Mouse (Mus musculus): ENCODE measurements at regions not wholly inside any gene's neighbourhood (a gene's known extent, or its start where the extent isn't known, plus 50 kb on each side); places are given as distances from the start of the nearest gene placed in this dataset.

- Histone ChIP-seq H3K9ac (replicated peaks; ENCODE audit: low read depth, low read length) (no peak overlapping the region), H3K4me2 (ENCODE audit: low read depth, low read length) (peak overlapping the region; percentile 39), H3K9me3 (replicated peaks; ENCODE audit: control insufficient read depth, low read length) (no peaks in the 10 kb centered on the region), H3K4me1 (ENCODE audit: control insufficient read depth, insufficient read depth) (peaks cover 7% of the 10 kb centered on the region), H3K36me3 (replicated peaks; ENCODE audit: control insufficient read depth, insufficient read depth, low read length) (no peaks in the 10 kb centered on the region), H3K27me3 (ENCODE audit: control insufficient read depth, insufficient read depth, low read length) (no peaks in the 10 kb centered on the region), H3K27ac (ENCODE audit: low read depth) (no peak overlapping the region), H3K4me3 (ENCODE audit: low read depth, low read length) (no peak overlapping the region)
- TF ChIP-seq EP300 (IDR thresholded peaks at IDR 0.05; ENCODE audit: low read depth) (no peak), CTCF (IDR thresholded peaks at IDR 0.05; ENCODE audit: low read depth) (no peak)
- WGBS: 25% methylated on average over 14 of the region's 14 CpGs
- peak; percentile 56 for ATAC-seq (ENCODE audit: insufficient read depth, low read depth)
- peak; percentile 16 for DNase-seq (ENCODE audit: low spot score)
Measured at GRCm38 (mm10) chr11:43344767-43345561, 81.1 kb downstream of the Pttg1 start.

DNA sequence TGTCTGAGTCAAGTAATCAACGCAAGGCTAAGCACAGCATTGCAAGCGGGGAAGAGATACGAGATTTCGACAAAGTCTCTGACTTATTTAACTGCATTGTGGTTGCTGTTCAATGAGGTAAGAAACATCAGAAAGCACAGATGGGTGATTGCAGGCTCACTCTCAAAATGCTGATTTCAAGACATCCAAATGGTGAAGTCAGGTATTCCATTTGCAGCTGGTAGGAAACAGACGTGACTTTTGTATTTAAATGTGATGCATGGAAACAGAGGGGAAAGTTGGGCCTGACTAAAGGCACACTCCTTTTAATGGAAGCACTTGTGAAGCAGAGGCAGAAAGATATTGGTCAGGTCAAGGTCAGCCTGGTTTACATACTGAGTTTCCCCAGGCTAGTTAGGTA is 82.5 kb downstream of the Pttg1 start:
- no peak for DNase-seq (ENCODE audit: low spot score)
- Histone ChIP-seq H3K4me3 (ENCODE audit: low read depth, low read length) (no peak overlapping the region), H3K4me2 (ENCODE audit: low read depth, low read length) (no peak overlapping the region), H3K9me3 (replicated peaks; ENCODE audit: control insufficient read depth, low read length) (no peaks in the 10 kb centered on the region), H3K27ac (ENCODE audit: low read depth) (no peak overlapping the region), H3K27me3 (ENCODE audit: control insufficient read depth, insufficient read depth, low read length) (no peaks in the 10 kb centered on the region), H3K4me1 (ENCODE audit: control insufficient read depth, insufficient read depth) (peaks cover 7% of the 10 kb centered on the region), H3K9ac (replicated peaks; ENCODE audit: low read depth, low read length) (no peak overlapping the region), H3K36me3 (replicated peaks; ENCODE audit: control insufficient read depth, insufficient read depth, low read length) (no peaks in the 10 kb centered on the region)
- ATAC-seq (ENCODE audit: insufficient read depth, low read depth): no peak
- TF ChIP-seq CTCF (IDR thresholded peaks at IDR 0.05; ENCODE audit: low read depth) (no peak), EP300 (IDR thresholded peaks at IDR 0.05; ENCODE audit: low read depth) (no peak)
- 79% methylated on average over 5 of the region's 5 CpGs for WGBS

- DNase-seq (ENCODE audit: low spot score) (no peak), ATAC-seq (ENCODE audit: insufficient read depth, low read depth) (no peak)
- no peak overlapping the region for H3K27ac ChIP-seq (ENCODE audit: low read depth)
- H3K36me3 ChIP-seq (replicated peaks; ENCODE audit: control insufficient read depth, insufficient read depth, low read length): no peaks in the 10 kb centered on the region
- no peaks in the 10 kb centered on the region for H3K9me3 ChIP-seq (replicated peaks; ENCODE audit: control insufficient read depth, low read length)
- H3K4me1 ChIP-seq (ENCODE audit: control insufficient read depth, insufficient read depth): no peaks in the 10 kb centered on the region
- 81% methylated on average over 2 of the region's 2 CpGs for WGBS
- H3K27me3 ChIP-seq (ENCODE audit: control insufficient read depth, insufficient read depth, low read length): no peaks in the 10 kb centered on the region
- H3K4me2 ChIP-seq (ENCODE audit: low read depth, low read length): no peak overlapping the region
- no peak overlapping the region for H3K9ac ChIP-seq (replicated peaks; ENCODE audit: low read depth, low read length)
- TF ChIP-seq EP300 (IDR thresholded peaks at IDR 0.05; ENCODE audit: low read depth) (no peak), CTCF (IDR thresholded peaks at IDR 0.05; ENCODE audit: low read depth) (no peak)
- no peak overlapping the region for H3K4me3 ChIP-seq (ENCODE audit: low read depth, low read length)
Measured at GRCm38 (mm10) chr11:43338377-43338993, 87.6 kb downstream of the Pttg1 start.

- no peaks in the 10 kb centered on the region for H3K4me1 ChIP-seq (ENCODE audit: control insufficient read depth, insufficient read depth)
- no peak overlapping the region for H3K4me3 ChIP-seq (ENCODE audit: low read depth, low read length)
- DNase-seq (ENCODE audit: low spot score) (no peak), ATAC-seq (ENCODE audit: insufficient read depth, low read depth) (no peak)
- TF ChIP-seq EP300 (IDR thresholded peaks at IDR 0.05; ENCODE audit: low read depth) (no peak), CTCF (IDR thresholded peaks at IDR 0.05; ENCODE audit: low read depth) (no peak)
- H3K4me2 ChIP-seq (ENCODE audit: low read depth, low read length): no peak overlapping the region
- 64% methylated on average over 7 of the region's 7 CpGs for WGBS
- H3K27ac ChIP-seq (ENCODE audit: low read depth): no peak overlapping the region
- no peaks in the 10 kb centered on the region for H3K27me3 ChIP-seq (ENCODE audit: control insufficient read depth, insufficient read depth, low read length)
- no peak overlapping the region for H3K9ac ChIP-seq (replicated peaks; ENCODE audit: low read depth, low read length)
- H3K9me3 ChIP-seq (replicated peaks; ENCODE audit: control insufficient read depth, low read length): no peaks in the 10 kb centered on the region
- H3K36me3 ChIP-seq (replicated peaks; ENCODE audit: control insufficient read depth, insufficient read depth, low read length): no peaks in the 10 kb centered on the region
Measured at GRCm38 (mm10) chr11:43335668-43336265, 90.3 kb downstream of the Pttg1 start.

GRCm38 (mm10) chr11:43333547-43333946 is 92.5 kb downstream of the Pttg1 start:
- Histone ChIP-seq H3K27me3 (ENCODE audit: control insufficient read depth, insufficient read depth, low read length) (no peaks in the 10 kb centered on the region), H3K9ac (replicated peaks; ENCODE audit: low read depth, low read length) (no peak overlapping the region), H3K27ac (ENCODE audit: low read depth) (no peak overlapping the region), H3K4me3 (ENCODE audit: low read depth, low read length) (no peak overlapping the region), H3K9me3 (replicated peaks; ENCODE audit: control insufficient read depth, low read length) (no peaks in the 10 kb centered on the region), H3K36me3 (replicated peaks; ENCODE audit: control insufficient read depth, insufficient read depth, low read length) (no peaks in the 10 kb centered on the region), H3K4me2 (ENCODE audit: low read depth, low read length) (no peak overlapping the region), H3K4me1 (ENCODE audit: control insufficient read depth, insufficient read depth) (no peaks in the 10 kb centered on the region)
- ATAC-seq (ENCODE audit: insufficient read depth, low read depth) (no peak), DNase-seq (ENCODE audit: low spot score) (no peak)
- WGBS: 70% methylated on average over 4 of the region's 4 CpGs
- TF ChIP-seq EP300 (IDR thresholded peaks at IDR 0.05; ENCODE audit: low read depth) (no peak), CTCF (IDR thresholded peaks at IDR 0.05; ENCODE audit: low read depth) (no peak)

Measured in heart, postnatal 0 days (tissue).